Mouse (Mus musculus) kidney, embryonic 14.5 days (tissue): ENCODE results near the gene Fgf11. TPM values are rescaled to one million over a fixed set of nuclear protein-coding genes. Genes with fewer than 3 reads are reported as not detected.

ENCODE experiments used
- ATAC-seq: fragments of 200-750 bp; cut with Nextera tagmentation; 2 replicates; pipeline ENCODE4 v1.8.0; 2017; ENCODE audit warnings: moderate number of reproducible peaks, mild to moderate bottlenecking, moderate TSS enrichment, moderate library complexity; ENCODE audit not compliant: low FRiP score, low TSS enrichment
- H3K27ac ChIP-seq: fragments of 300-500 bp; sonication (generic); 2 replicates; pipeline ENCODE4 v1.5.1; 2014; ENCODE audit warnings: low read depth, mild to moderate bottlenecking, low read length, moderate library complexity, mixed read lengths
- H3K27me3 ChIP-seq: fragments of 300-500 bp; sonication (generic); 2 replicates; pipeline ENCODE4 v1.6.1; 2014; ENCODE audit warnings: mild to moderate bottlenecking, low read length; ENCODE audit not compliant: control insufficient read depth, insufficient read depth
- H3K36me3 ChIP-seq: fragments of 300-500 bp; sonication (generic); 2 replicates; pipeline ENCODE4 v1.6.1; 2014; ENCODE audit warnings: low read length, mixed read lengths; ENCODE audit not compliant: control insufficient read depth, insufficient read depth
- H3K4me1 ChIP-seq: fragments of 300-500 bp; sonication (generic); 2 replicates; pipeline ENCODE4 v1.6.1; 2014; ENCODE audit warnings: low read length, mixed read lengths; ENCODE audit not compliant: control insufficient read depth, insufficient read depth
- H3K4me2 ChIP-seq: fragments of 300-500 bp; sonication (generic); replicated peaks from 2 replicates; pipeline ENCODE4 v1.6.1; 2014; ENCODE audit warnings: low read depth, mild to moderate bottlenecking, low read length
- H3K4me3 ChIP-seq: fragments of 300-500 bp; sonication (generic); 2 replicates; pipeline ENCODE4 v1.5.1; 2014; ENCODE audit warnings: mild to moderate bottlenecking, low read length
- H3K9ac ChIP-seq: fragments of 300-500 bp; sonication (generic); 2 replicates; pipeline ENCODE4 v1.6.1; 2014; ENCODE audit warnings: low read depth, mild to moderate bottlenecking, low read length, moderate library complexity
- H3K9me3 ChIP-seq: fragments of 300-500 bp; sonication (generic); 2 replicates; pipeline ENCODE4 v1.6.1; 2016; ENCODE audit warnings: low read length; ENCODE audit not compliant: control insufficient read depth
- WGBS: fragments of 180-500 bp; shearing (Covaris S2); extraction: QIAGEN DNeasy Blood & Tissue Kit; methylation state at CpG from one replicate; pipeline ENCODE4 v1.1.7; 2014; 5-methylcytosine and 5-hydroxymethylcytosine counted together
- polyA plus RNA-seq: library from polyadenylated mRNA; unstranded; fragments of >200 nt; fragmentation: Nextera tagmentation; extraction: Ambion mirVana; gene quantifications from 2 replicates; pipeline ENCODE4 v1.2.1, GENCODE M21; 2014

The Fgf11 gene
- polyA plus RNA-seq, 1 experiment from 2014 or later = 1.9 TPM

GRCm38 (mm10) chr11:69799394-69800137 lies 2.1 kb downstream of the Fgf11 start:
- H3K27me3 ChIP-seq = peaks cover 32% of the 10 kb centered on the region
- H3K36me3 ChIP-seq = no peaks in the 10 kb centered on the region
- WGBS = 22% methylated on average over 11 of the region's 12 CpGs
- H3K9ac ChIP-seq = 0 out of 2 replicates have a peak overlapping the region, but pooled peaks have one; percentile 76
- H3K4me2 ChIP-seq = peak overlapping the region; percentile 94
- peaks cover 41% of the 10 kb centered on the region for H3K4me1 ChIP-seq
- no peaks in the 10 kb centered on the region for H3K9me3 ChIP-seq
- ATAC-seq = no peak
- no peak overlapping the region for H3K27ac ChIP-seq
- peak overlapping the region; percentile 48 for H3K4me3 ChIP-seq

GRCm38 (mm10) chr11:69797924-69798323 lies 3.7 kb downstream of the Fgf11 start:
- peaks cover 26% of the 10 kb centered on the region for H3K4me1 ChIP-seq
- H3K4me2 ChIP-seq = no peak overlapping the region
- no peak overlapping the region for H3K4me3 ChIP-seq
- no peak overlapping the region for H3K9ac ChIP-seq
- no peak for ATAC-seq
- no peak overlapping the region for H3K27ac ChIP-seq
- WGBS = 80% methylated on average over 7 of the region's 7 CpGs
- peaks cover 20% of the 10 kb centered on the region for H3K27me3 ChIP-seq
- H3K36me3 ChIP-seq = no peaks in the 10 kb centered on the region
- H3K9me3 ChIP-seq = no peaks in the 10 kb centered on the region

- peaks cover 10% of the 10 kb centered on the region for H3K27me3 ChIP-seq
- ATAC-seq = no peak
- H3K4me2 ChIP-seq = peak overlapping the region; percentile 94
- peaks cover 13% of the 10 kb centered on the region for H3K4me1 ChIP-seq
- WGBS = 2% methylated on average over 13 of the region's 13 CpGs
- peak overlapping the region; percentile 62; the same call in 1 of the 2 replicates for H3K9ac ChIP-seq
- H3K36me3 ChIP-seq = no peaks in the 10 kb centered on the region
- H3K9me3 ChIP-seq = no peaks in the 10 kb centered on the region
- no peak overlapping the region for H3K27ac ChIP-seq
- peak overlapping the region; percentile 54 for H3K4me3 ChIP-seq
Observed at GRCm38 (mm10) chr11:69795983-69796435, 5.6 kb downstream of the Fgf11 start.

GRCm38 (mm10) chr11:69795168-69795982 lies 6.3 kb downstream of the Fgf11 start, which contains the start of gene Chrnb1:
Chrnb1 (minus strand) TSS chr11:69795943.
- Histone ChIP-seq H3K9me3 (no peaks in the 10 kb centered on the region), H3K4me1 (peaks cover 13% of the 10 kb centered on the region), H3K4me3 (peak within 1 kb of the TSS; percentile 54), H3K4me2 (peak within 1 kb of the TSS; percentile 94), H3K9ac (peak within 1 kb of the TSS; percentile 62), H3K27me3 (peaks cover 10% of the 10 kb centered on the region), H3K27ac (peak within 1 kb of the TSS; percentile 42; the same call in 1 of the 2 replicates), H3K36me3 (no peaks in the 10 kb centered on the region)
- 2% methylated on average over 52 of the region's 52 CpGs for WGBS
- ATAC-seq = peak; percentile 95

GRCm38 (mm10) chr11:69793429-69793828 lies 8.2 kb downstream of the Fgf11 start:
- WGBS = 57% methylated on average over 5 of the region's 5 CpGs
- Histone ChIP-seq H3K4me1 (no peaks in the 10 kb centered on the region; the same call in 1 of the 2 replicates), H3K9ac (no peak overlapping the region), H3K4me2 (no peak overlapping the region), H3K27me3 (peaks cover 10% of the 10 kb centered on the region), H3K9me3 (no peaks in the 10 kb centered on the region), H3K27ac (no peak overlapping the region), H3K4me3 (no peak overlapping the region), H3K36me3 (no peaks in the 10 kb centered on the region)
- no peak for ATAC-seq

- H3K36me3 ChIP-seq = no peaks in the 10 kb centered on the region
- no peak overlapping the region for H3K9ac ChIP-seq
- no peak overlapping the region for H3K4me2 ChIP-seq
- no peak overlapping the region for H3K4me3 ChIP-seq
- no peak for ATAC-seq
- 71% methylated on average over 5 of the region's 5 CpGs for WGBS
- H3K27me3 ChIP-seq = peaks cover 4% of the 10 kb centered on the region
- H3K27ac ChIP-seq = no peak overlapping the region
- H3K4me1 ChIP-seq = no peaks in the 10 kb centered on the region; the same call in 1 of the 2 replicates
- no peaks in the 10 kb centered on the region for H3K9me3 ChIP-seq
Observed at GRCm38 (mm10) chr11:69791420-69791819, 10.2 kb downstream of the Fgf11 start.

GRCm38 (mm10) chr11:69789431-69789830 lies 12.2 kb downstream of the Fgf11 start:
- no peak overlapping the region for H3K4me2 ChIP-seq
- no peak overlapping the region for H3K27ac ChIP-seq
- no peaks in the 10 kb centered on the region for H3K27me3 ChIP-seq
- WGBS = 29% methylated on average over 5 of the region's 5 CpGs
- H3K9me3 ChIP-seq = no peaks in the 10 kb centered on the region
- no peak overlapping the region for H3K4me3 ChIP-seq
- no peak overlapping the region for H3K9ac ChIP-seq
- 0 out of 2 replicates have a peak, but pooled peaks have one; percentile 32 for ATAC-seq
- no peaks in the 10 kb centered on the region for H3K4me1 ChIP-seq
- no peaks in the 10 kb centered on the region for H3K36me3 ChIP-seq

- ATAC-seq = no peak
- Histone ChIP-seq H3K4me3 (no peak overlapping the region), H3K9ac (no peak overlapping the region), H3K27ac (no peak overlapping the region), H3K36me3 (no peaks in the 10 kb centered on the region), H3K4me2 (no peak overlapping the region), H3K4me1 (no peaks in the 10 kb centered on the region), H3K27me3 (no peaks in the 10 kb centered on the region), H3K9me3 (no peaks in the 10 kb centered on the region)
- WGBS = 91% methylated on average over 5 of the region's 5 CpGs
Observed at GRCm38 (mm10) chr11:69787306-69787705, 14.4 kb downstream of the Fgf11 start.
